In the genomic region with DNA sequence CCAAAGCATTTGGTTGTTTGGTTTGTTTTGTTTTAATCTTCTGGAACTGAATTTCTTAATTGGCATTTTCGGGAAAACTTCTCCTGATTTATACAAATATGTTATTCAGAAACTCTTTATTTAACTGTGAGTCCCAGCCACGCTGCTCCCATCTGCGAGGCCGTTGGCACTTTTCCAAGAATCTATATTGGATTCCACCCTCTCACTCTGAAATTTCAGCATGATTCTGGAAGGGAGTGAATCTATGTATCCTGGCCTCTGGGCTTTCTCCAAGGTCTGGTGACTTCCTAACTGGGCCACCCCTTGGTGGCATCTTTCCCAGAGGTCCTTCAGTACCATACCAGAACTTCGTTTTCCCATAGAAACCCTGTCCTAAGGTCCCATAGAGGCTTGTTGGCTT, we compare ENCODE assay signal across 10 mouse cellular contexts. TPM values are rescaled to one million over a fixed set of nuclear protein-coding genes. Genes with fewer than 3 reads are reported as not detected.
DNase-seq lines count a peak whose midpoint lies in the region; TF ChIP-seq lines count a peak whose summit lies in the region.
"Had no signal": no experiment of that assay in that cellular context is flagged by ENCODE, and none has a peak within 500 bp of the region (broad histone marks: within the 10 kb centered on the region; RNA-seq: fewer than 3 reads in every experiment).

No protein-coding gene starts in this region.

- intact Hi-C loops in gastrocnemius, adult 2 months (cut with DNase I) = no loop called here
- intact Hi-C loops in left cerebral cortex, postnatal 36 days (cut with DNase I) = no loop called here

- peak overlapping the region; percentile 51 for H3K27ac ChIP-seq in gastrocnemius, adult 2 months
- H3K27ac ChIP-seq: hindbrain, embryonic 15.5 days; neural tube, embryonic 15.5 days had no signal

- WGBS in lung, adult 2 months = 40% methylated on average over 5 of the region's 5 CpGs

- TF ChIP-seq CTCF in gastrocnemius, adult 2 months (IDR thresholded peaks at IDR 0.05) = no peak
- no peak for TF ChIP-seq CTCF in lung, adult 2 months (IDR thresholded peaks at IDR 0.05; ENCODE audit: insufficient read depth, low read length)

- TF ChIP-seq POLR2A in lung, adult 2 months (IDR thresholded peaks at IDR 0.05; ENCODE audit: borderline replicate concordance, extremely low read depth, low read depth, low read length) = no peak

- H3K4me1 ChIP-seq in lung, adult 2 months (ENCODE audit: control insufficient read depth, insufficient read depth, low read length) = peaks cover 7% of the 10 kb centered on the region

- H3K4me3 ChIP-seq in gastrocnemius, adult 2 months = no peak overlapping the region
- H3K4me3 ChIP-seq in lung, adult 2 months (replicated peaks; ENCODE audit: extremely low read depth, low read depth, low read length) = no peak overlapping the region
- H3K4me3 ChIP-seq: hindbrain, embryonic 15.5 days; neural tube, embryonic 15.5 days had no signal

- DNase-seq in gastrocnemius, adult 2 months = no peak
- no peak for DNase-seq in gastrocnemius, adult 18-20 months (ENCODE audit: low spot score)
- DNase-seq in lung, postnatal 10 days = peak; percentile 14
- no peak for DNase-seq in lung, adult 2 months
- DNase-seq in left cerebral cortex, postnatal 36 days (ENCODE audit: low spot score in 2 of 2) = peak; percentile 54 to 60
- DNase-seq in embryo, embryonic 11 days = no peak
- DNase-seq in T-cell, adult 2 months (ENCODE audit: low spot score) = no peak
- no peak for DNase-seq in spleen, postnatal 14 days (ENCODE audit: low spot score in 2 of 2)

RNA-seq across cellular contexts. Expression of a gene that starts 40.7 kb away (rescaled TPM):
- total RNA-seq in gastrocnemius, adult 2 months (2021) = 10 to 100 TPM; 20.1 to 35.5 TPM
- total RNA-seq in gastrocnemius, adult 18-20 months (2021) = 10 to 100 TPM; 24.7 to 25.2 TPM
- polyA plus RNA-seq in lung, adult 2 months (2012; rRNA removed) = 9.3 and 10.8 TPM in 2 replicates
- total RNA-seq in left cerebral cortex, postnatal 36 days (2021) = 10 to 100 TPM; 31.4 to 33.9 TPM

RNA-seq across cellular contexts. Expression of a gene that starts 40.7 kb away (rescaled TPM):
- 10 to 100 TPM; 24.0 to 32.9 TPM for total RNA-seq in gastrocnemius, adult 2 months (2021)
- total RNA-seq in gastrocnemius, adult 18-20 months (2021) = 10 to 100 TPM; 25.2 to 26.0 TPM
- polyA plus RNA-seq in lung, adult 2 months (2012; rRNA removed) = 7.4 and 9.5 TPM in 2 replicates
- 10 to 100 TPM; 26.2 to 27.2 TPM for total RNA-seq in left cerebral cortex, postnatal 36 days (2021)

Comparison
In these comparisons a context has a peak if more than half of its experiments do, and no peak if none do; other contexts are left out.
1. DNase-seq: peak in lung, postnatal 10 days (single experiment) and left cerebral cortex, postnatal 36 days (2 of 2); none in gastrocnemius, adult 2 months (single experiment), gastrocnemius, adult 18-20 months (single experiment), lung, adult 2 months (single experiment), embryo, embryonic 11 days (single experiment), T-cell, adult 2 months (single experiment) and spleen, postnatal 14 days (0 of 2).